Mouse (Mus musculus) megakaryocyte, adult 5-6 weeks (primary cell): ENCODE data around the gene Gm10638. TPM values are rescaled to one million over a fixed set of nuclear protein-coding genes. Genes with fewer than 3 reads are reported as not detected.

Source experiments
- ATAC-seq: 2 replicates; pipeline ENCODE4 v1.8.0; 2016; ENCODE audit warnings: mild to moderate bottlenecking, inconsistent platforms; ENCODE audit not compliant: poor library complexity, severe bottlenecking
- total RNA-seq, 2 experiments: library from RNA; stranded (forward) in 1 of 2; stranded (reverse) in 1 of 2; fragments of 153-499, 151-499 nt in 1 of 2; fragments of 221-1000, 200-1000 nt in 1 of 2; gene quantifications; 2 replicates each; pipeline versions ENCODE4 v1.2.3 to v1.2.4; 2015 to 2017

The Gm10638 gene
- total RNA-seq, 2 experiments from 2014 or later = not detected

DNA sequence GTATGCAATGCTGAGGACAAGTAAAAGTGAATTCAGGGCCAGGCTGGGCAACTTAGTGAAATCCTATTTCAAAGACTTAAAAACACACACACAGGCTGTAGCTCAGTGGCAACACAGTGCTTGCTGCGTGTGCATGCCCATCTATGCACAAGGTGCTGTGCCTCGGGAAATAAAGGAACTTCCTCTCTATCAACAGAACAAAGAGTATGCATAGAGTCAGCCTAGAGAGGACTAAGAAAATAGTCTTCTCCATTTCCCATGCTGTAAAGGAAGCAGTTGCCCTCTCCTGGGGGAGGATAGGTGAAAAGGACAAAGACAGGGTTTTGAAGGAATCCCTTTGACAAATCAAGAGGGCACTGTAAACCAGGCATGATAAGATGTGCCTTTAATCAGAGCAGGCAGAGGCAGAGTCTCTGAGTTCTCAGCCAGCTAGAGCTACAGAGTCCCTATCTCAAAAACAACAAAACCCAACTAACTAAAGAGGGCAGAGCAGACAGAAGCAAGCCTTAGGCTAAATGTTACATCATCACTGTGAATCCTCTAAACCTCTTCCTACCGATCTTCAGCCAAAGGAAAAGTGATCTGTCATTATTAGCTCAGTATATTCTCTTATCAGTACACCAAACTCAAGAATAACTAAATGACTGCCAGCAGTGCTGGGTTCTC, 9.9 kb upstream of the Gm10638 start:
- peak; percentile 81 for ATAC-seq

DNA sequence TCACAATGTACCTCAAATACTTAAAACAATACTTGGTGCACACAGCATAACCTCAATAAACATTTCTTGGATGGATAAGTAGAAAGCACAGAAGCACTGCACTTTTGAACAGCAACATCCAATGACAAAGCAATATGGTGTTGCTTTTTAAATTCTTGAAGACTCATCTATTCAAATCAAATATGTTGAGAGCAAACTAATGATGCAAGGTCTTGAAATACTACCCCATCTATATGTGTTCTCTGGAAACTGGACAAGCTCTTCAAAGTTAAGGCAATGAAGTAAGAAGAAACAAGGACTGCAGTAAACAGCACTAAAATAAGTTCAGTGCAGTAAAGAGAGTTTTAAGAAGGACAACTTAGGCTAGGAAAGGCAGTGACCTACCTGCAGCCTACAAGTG, 4.6 kb upstream of the Gm10638 start:
- ATAC-seq = no peak

DNA sequence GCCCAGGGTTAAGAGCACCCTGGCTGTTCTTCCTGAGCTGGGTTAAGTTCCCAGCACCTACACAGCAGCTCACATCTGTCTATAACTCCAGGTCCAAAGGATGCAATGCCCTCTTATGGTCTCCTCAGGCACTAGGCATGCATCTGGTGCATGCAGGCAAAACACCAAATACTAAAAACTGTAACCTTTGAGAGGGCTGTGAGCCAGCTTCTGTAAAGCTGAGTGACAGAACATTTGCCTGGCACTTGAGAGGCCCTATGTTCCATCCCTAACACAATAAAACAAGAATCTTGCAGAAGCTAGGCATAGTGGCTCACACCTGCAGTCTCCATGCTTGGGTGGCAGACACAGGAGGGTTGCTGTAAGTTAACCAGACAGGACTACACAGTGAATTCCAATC, 3.9 kb upstream of the Gm10638 start:
- no peak for ATAC-seq

DNA sequence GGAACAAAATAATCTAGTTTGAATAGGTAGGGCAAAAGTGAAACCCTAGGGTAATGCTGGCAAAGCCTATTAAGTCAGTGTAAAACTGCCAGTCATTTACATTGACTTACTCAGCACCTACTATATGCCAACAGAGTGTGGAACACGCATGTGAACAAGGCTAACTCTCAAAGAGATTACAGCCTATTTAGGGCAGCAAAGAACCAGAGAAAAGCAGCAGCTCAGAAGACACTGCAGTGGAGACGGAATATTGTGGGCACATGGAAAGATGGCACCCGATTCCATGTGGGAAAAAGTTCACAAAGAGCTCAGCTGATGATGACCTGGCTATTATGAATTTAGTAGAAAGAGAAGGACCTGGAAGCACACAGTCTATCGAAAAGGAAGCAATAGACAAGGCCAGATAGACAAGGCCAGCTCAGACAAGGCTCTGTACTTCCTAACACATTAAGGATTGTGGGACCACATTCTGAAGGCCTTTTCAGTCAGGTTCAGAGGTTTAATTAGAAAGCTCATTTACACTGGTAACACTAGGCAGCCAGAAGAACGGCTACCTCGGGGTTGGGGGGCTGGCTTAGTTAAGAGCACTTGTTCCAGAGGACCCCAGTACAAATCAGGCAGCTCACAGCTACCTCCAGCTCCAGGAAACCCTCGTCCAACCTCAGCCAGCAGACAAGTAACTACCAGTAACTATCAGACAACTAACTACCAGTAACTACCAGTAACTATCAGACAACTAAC, 2.7 kb upstream of the Gm10638 start:
- no peak for ATAC-seq

DNA sequence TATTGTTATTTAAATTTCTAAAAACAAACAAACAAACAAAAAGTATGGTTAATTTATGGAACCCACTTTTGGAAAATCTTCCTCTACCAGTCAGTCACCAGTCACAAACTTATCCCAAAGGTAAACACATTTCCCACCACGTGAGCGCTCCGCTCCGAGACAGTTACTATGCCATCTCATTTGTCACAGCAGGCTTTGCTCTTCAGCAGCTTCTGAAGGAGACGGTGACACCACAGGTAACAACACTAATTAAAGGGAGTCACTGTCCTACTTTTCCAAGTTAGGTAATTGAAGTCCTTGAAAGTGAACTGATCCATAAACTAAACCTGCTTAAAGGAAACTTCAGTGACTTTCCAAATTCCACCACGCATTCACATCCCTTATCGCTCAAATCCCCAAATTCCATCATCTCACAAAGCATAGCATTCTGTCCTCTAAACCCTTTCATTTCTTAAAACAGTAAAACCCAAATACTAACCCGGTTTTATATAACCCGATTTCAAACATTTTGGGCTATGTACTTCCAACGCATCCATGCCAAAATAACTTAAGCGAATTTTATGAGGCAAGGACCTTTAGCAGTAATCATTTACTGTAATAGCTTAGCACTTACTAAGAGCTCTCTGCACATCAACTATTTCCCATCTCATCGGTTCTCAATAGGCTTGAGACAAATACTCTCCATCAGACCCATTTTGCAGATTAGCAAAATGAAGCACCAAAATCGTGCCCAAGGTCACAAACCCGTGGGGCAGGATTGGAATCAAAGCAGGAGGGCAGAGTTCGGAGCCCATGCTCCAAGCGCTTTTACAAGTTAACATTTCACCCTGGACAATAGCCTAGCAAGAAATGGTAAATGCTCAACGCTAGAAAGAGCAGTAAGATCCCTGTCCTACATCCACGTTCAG, 932 bp upstream of the Gm10638 start:
- ATAC-seq = peak; percentile 1; the same call in 1 of the 2 replicates

DNA sequence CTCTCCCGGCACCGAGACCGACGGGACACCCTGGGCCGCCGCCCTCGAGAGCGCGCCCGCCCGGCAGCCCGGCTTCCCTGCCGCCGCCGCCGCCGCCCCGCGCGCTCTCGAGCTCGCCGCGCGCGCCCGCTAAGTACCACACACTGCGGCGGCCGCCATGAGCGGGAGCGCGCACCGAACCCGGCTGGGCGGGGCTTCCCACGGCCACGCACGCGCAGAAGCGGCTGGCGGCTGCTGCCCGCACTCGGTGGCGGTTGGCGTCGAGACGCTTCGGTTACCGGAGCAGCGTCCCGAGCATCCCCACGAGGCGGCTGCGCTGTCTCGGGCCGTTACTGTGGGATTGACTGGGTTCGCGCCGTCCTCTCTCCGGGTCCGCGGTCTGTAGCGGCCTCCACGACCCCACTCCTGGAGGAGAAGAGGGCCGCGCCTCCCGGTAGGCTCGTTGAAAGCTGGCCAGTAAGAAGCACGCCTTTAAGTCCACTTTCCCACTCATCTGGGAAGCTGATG, 489 bp downstream of the Gm10638 start:
- ATAC-seq = peak; percentile 90

DNA sequence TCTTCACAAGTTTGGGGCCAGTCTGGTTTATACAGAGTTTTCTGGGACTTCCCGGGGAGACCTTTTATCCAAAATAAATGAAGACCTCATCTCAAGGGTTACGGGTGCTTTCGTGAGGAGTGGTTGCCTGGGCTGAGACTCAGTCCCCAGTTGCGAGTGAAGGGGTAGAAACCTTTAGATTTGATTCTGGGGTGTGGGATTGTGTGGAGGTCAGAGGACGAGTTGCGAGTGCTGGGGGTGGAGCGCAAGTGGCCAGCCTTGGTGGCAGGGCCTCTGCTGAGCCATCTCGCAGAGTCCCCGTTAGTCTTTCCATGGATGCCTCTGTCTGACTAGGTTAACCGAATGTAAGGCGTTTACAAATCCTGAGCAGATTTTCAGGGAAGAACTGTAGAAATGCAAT, 1.0 kb downstream of the Gm10638 start:
- ATAC-seq = peak; percentile 36

DNA sequence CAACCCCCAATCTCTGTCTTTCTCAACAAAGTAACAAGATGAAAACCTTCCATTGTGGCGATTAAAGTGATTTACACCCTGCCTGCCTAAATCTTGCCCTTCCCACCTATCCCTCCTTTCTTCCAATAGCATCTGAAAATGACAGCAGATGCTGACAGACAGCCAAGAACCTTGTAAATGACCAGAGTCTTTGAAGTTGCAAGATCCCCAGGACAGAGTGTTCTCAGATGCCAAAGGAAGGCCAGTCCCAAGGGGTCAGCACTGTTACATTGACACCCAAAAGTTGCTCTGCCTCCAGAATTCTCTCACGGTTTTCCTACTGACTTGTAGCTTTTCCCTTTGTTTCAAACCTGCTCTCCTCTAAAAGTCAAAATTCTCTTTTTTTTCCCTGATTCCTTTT, 4.3 kb downstream of the Gm10638 start:
- ATAC-seq = no peak

DNA sequence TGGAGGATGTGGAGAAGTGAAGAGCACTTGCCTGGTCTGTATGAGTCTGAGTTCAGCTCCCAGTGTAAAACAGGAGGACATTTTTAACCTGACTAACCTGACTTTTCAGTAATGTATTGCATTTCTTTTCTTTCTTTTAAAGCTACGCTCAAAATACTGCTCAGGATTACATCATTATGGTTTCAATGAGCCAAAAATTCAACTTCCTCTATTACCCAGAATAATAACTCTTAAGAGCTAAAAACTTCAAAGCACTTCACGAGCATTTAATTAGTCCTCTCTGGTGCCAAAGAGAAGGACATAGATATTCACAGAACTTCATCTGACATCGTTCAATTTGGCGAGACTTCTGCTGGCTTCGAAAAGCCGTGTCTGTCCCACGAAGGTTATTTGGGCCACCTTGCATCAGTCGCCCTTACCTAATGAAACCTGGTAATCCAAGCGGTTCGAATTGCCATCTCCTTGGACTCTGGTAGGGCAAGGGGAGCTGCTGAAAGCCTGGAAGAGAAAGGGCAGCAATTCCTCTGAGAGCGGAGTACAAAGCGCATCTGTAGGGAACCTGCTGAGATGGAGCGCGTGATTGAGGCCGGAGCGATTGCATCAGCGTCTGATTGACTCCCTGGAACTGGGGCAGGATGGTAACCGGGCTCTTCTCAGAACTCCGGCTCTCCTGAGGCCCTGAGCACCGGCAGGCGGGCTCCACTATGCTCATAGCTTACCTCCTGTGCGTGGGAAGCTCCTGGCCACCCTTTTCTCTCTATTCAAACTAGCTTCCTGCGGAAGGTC, 11.6 kb downstream of the Gm10638 start:
- ATAC-seq = peak; percentile 70

DNA sequence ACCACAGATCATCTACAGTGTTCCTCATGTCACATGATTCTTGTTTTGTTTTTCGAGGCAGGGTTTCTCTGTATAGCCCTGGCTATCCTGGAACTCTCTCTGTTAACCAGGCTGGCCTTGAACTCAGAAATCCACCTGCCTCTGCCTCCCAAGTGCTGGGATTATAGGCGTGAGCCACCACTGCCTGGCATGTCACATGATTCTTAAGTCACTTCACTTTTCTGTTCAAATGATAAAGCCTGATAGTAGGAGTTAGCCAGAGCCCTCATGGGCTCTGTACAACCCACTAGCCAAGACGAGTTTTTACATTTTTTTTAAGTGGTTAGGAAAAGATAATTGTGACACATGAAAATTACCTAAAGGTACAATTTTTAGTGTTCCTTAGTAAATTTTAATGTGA, 13.2 kb downstream of the Gm10638 start:
- no peak for ATAC-seq

DNA sequence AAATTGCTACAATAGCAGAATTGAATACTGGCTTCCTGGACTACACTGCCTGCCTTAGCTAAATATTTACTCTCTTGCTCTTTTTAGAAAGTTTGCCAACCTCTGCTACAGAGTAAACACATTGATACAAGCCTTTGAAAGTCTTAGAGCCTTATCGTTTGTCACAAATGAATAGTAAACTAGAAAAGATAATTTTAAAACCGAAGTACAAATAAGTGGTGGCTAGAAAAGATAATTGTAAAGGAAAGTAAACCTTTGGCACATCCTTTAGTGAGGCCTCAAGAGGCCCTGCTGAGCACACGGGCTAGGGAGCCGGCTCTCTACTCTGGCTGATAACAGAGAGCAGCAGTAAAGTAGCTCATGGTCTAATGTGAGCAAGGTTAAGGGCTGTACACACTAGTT, 13.6 kb downstream of the Gm10638 start:
- 0 out of 2 replicates have a peak, but pooled peaks have one; percentile 38 for ATAC-seq

DNA sequence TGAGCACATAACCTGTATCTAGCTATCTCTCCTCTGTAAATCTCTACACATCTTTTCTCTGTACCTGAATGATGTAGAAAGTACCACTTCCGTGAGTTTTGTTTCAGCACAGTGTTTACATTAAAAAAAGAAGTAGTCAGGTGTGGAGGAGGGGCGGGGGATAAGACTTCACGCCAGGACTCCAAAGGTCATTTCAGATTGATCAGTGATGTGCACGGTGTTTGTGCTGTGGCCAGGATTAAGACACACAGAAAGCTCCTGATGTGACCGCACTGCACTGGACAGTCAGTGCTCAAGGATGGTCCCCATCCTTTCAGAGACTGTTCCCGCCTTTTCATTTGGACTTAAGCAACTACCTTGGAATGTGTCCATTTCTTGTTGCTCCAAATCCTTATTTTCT, 15.2 kb downstream of the Gm10638 start:
- ATAC-seq = no peak

DNA sequence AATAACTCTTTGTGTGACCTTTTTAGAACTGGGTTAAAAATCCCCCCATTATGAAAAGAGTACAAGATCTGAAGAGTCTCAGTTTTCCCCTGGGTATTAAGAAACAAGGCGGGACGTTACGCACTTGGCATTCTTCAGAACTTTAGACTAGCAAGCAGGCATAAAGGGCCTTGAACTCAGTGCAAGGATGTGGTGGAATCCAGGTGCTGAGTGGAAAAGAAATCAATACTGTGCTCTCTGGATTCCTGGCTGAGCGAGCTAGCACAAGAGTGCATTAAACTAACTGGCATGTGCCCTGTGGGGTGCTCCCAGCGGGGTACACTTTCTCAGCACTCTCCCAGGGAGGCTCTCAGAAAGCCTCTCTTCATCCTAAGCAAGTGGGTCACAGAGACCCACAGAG, 17.3 kb downstream of the Gm10638 start:
- no peak for ATAC-seq

DNA sequence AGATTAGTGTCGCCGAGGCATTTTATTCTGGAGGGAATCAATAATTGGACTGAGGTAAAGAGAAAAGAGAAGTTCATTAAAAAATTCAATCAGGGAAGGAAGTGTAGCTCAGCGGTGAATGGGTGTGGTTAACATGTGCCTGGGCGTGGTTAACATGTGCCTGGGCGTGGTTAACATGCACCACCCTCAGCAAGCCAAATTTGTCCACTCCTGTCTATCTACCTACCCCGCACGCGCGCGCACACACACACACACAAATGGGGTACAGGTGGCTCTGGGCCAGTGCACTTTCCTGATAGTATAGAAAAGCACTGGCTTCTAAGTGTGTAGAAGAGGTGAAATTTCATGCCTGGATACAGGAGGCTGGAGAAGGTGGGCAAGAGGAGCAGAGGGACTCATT, 19.7 kb downstream of the Gm10638 start:
- ATAC-seq = peak; percentile 80

DNA sequence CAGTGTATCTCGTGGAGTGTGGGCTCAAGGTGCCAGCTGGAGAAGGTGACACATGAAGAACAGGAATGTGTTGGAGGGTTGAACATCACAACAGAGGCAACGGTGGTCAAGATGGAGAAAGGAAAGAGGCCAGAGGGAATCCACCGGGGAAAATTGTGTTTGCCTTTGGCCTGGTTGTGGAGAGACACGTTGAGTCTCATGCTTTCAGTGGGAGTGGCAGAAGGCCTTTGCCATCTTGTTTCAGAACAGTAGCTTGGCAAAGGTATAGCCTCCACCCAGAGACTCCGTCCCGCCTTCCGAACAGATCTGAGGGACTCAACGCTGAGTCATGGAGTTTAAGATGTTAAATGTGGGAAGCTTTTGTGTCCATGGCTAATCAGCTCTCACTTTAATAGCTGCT, 20.2 kb downstream of the Gm10638 start:
- no peak for ATAC-seq

DNA sequence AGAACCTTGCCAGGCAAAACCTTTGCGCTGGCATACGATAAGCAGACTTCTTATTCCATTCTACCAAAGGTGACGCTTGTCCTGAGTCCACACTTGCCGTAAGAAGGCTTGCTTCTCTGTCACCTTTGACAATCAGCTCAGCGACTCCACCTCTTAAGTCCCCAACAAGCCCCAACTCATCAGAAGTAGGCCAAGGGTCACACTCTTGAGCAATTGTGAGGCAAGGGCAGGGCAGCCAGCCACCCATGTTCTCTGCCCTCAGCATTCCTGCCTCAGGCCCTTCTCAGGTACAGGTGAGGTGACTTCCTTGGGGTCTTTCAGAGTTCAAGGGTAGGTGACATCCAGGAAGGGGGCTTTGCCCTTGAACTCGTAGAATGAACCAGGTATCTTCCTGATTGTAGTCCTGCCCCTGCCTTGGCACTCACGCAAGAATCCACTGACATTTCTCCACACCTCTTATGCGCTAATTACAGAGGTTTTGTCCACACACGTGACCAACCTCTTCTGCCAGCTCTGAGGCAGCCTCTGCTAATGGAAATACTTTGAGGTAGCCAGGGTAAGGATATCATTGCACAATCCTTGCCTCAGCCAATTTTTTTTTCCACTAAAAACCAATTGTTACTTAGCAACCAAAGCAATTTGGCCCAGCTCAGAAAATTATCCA, 21.2 kb downstream of the Gm10638 start:
- peak; percentile 47 for ATAC-seq

DNA sequence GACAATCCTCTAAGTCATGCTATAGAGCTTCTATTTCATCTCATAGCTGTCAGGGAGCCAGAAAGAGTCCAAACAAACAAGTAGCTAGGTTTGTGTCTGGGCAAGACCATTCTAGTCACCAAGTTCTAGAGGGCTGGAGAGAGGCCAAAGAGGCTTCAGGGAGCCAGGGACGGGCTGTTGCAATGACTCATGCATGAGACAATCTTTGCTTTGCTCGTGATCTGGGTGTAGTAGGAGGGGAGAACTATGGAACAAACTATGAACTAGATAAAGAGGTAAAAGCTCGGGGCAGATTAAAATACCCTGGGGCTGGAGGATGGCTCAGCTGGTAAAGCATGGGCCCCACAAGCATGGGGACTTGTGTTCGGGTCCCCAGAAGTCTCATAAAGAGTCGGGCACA, 23.0 kb downstream of the Gm10638 start:
- no peak for ATAC-seq

DNA sequence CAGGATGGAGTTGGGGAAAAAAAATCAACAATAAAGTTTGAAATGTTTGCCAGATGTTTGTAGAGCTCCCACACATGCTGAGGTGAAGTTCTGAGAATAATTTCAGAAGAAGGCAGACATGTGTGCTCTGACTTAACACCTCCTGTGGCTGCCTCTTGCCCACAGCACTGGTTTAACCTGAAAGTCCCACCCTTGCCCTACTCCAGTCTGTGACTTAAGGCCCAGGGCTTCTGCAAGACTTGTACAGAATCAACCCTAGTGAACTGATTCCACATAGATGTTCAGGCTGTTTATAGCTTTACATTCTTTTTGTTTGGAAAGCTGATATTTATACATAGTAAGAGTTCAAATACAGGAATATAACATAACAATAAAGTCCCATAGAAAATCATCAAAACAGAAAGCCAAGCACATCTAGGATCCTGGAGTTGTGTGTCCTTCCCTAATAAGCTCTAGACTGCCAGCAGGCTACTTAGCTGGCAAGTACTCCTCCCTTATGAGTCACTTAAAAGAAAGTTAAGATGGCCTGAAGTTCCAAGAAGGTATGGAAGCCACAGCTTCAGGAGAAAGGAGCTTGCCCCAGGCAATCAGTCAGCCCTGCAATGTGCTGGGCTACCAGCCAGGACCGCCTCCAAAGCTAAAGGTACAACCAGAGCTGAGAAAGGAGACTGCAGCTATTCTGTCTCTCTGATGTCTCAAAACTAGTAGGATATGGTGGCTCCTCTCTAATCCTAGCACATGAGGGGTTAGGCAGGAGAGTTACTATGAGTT, 24.6 kb downstream of the Gm10638 start:
- ATAC-seq = no peak

DNA sequence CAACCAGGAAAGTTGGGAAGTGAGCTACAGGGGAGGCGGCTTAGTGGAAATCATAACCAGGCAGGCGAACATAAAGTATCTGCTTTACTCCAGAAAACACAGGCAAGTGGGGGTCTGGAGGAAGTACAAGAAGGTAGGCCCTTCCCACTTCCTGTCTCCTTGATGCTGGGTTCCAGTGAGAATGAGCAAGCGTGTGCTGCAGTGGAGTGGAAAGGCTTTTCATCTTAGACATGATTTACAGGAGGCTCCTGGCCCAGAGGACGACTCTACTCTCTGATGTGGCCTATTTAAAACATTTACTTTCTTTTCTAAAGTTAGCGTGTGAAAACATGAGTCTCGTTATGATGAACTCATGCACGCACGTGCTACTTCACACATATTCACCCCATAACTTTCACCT, 33.7 kb downstream of the Gm10638 start:
- ATAC-seq = no peak
